In the genomic region with DNA sequence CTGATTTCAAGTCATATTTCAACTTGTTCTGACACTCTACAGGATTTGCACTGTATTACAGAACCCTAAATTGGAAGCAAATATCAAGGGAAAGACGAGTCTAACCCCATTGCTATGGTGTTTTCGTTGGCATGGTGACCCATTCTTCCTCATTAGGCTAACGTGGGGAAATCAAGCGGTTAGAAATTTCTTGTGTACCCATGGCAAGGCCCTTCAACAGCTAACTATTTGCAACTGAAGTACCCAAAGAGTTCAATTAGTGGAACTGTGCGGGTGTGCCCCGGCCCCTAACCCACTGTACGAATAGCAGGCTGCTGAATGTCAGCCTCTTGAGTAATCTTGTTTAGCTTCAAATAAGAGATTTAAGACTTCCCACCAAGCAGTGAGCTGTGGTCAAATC, we compare ENCODE assay signal across 15 mouse cellular contexts.
DNase-seq lines count a peak whose midpoint lies in the region; ATAC-seq and TF ChIP-seq lines count a peak whose summit lies in the region.
"Had no signal": no experiment of that assay in that cellular context is flagged by ENCODE, and none has a peak within 500 bp of the region (broad histone marks: within the 10 kb centered on the region; RNA-seq: fewer than 3 reads in every experiment).

No protein-coding gene starts in this region.

- TF ChIP-seq EP300 in heart, adult 2 months (IDR thresholded peaks at IDR 0.05; ENCODE audit: insufficient read depth, low read depth, low read length): no peak

- no peak overlapping the region for H3K9ac ChIP-seq in neural tube, embryonic 11.5 days (ENCODE audit: low read length)
- H3K9ac ChIP-seq in forebrain, postnatal 0 days: no peak overlapping the region
- no peak overlapping the region for H3K9ac ChIP-seq in midbrain, embryonic 13.5 days (replicated peaks)
- no peak overlapping the region for H3K9ac ChIP-seq in heart, adult 2 months (ENCODE audit: low read depth, low read length)
- H3K9ac ChIP-seq: heart, embryonic 15.5 days; liver, embryonic 15.5 days had no signal

- H3K27ac ChIP-seq in neural tube, embryonic 11.5 days (ENCODE audit: low read depth, low read length): no peak overlapping the region
- H3K27ac ChIP-seq in forebrain, postnatal 0 days (ENCODE audit: low read depth, low read length): no peak overlapping the region
- no peak overlapping the region for H3K27ac ChIP-seq in midbrain, embryonic 13.5 days
- no peak overlapping the region for H3K27ac ChIP-seq in heart, adult 2 months
- H3K27ac ChIP-seq: heart, embryonic 15.5 days; liver, embryonic 15.5 days had no signal

- no peaks in the 10 kb centered on the region for H3K36me3 ChIP-seq in neural tube, embryonic 11.5 days (ENCODE audit: control insufficient read depth, insufficient read depth, low read length)
- H3K36me3 ChIP-seq in forebrain, postnatal 0 days (ENCODE audit: insufficient read depth): no peaks in the 10 kb centered on the region
- no peaks in the 10 kb centered on the region for H3K36me3 ChIP-seq in midbrain, embryonic 13.5 days
- peaks cover 5% of the 10 kb centered on the region for H3K36me3 ChIP-seq in heart, adult 2 months (ENCODE audit: control insufficient read depth, insufficient read depth, low read length)
- H3K36me3 ChIP-seq: heart, embryonic 15.5 days; liver, embryonic 15.5 days had no signal

- TF ChIP-seq POLR2A in heart, adult 2 months (IDR thresholded peaks at IDR 0.05; ENCODE audit: insufficient read depth, low read depth, low read length): no peak

- H3K9me3 ChIP-seq in neural tube, embryonic 11.5 days (ENCODE audit: control insufficient read depth, low read length): no peaks in the 10 kb centered on the region
- no peaks in the 10 kb centered on the region for H3K9me3 ChIP-seq in forebrain, postnatal 0 days (ENCODE audit: low read length)
- H3K9me3 ChIP-seq in midbrain, embryonic 13.5 days: no peaks in the 10 kb centered on the region
- H3K9me3 ChIP-seq: heart, embryonic 15.5 days; liver, embryonic 15.5 days; megakaryocyte, embryonic 14.5 days had no signal

- peak; percentile 58 for ATAC-seq in neural tube, embryonic 11.5 days (ENCODE audit: insufficient read depth, low FRiP score, low TSS enrichment)
- peak; percentile 71 for ATAC-seq in forebrain, postnatal 0 days
- peak; percentile 86 for ATAC-seq in midbrain, embryonic 13.5 days
- ATAC-seq: Patski had no signal

- H3K4me1 ChIP-seq in neural tube, embryonic 11.5 days (ENCODE audit: control insufficient read depth, insufficient read depth, low read length): no peaks in the 10 kb centered on the region; the same call in 1 of the 2 replicates
- H3K4me1 ChIP-seq in forebrain, postnatal 0 days (ENCODE audit: insufficient read depth): no peaks in the 10 kb centered on the region
- peaks cover 10% of the 10 kb centered on the region for H3K4me1 ChIP-seq in midbrain, embryonic 13.5 days (replicated peaks)
- H3K4me1 ChIP-seq in heart, adult 2 months (ENCODE audit: control insufficient read depth, insufficient read depth, low read length): peaks cover 1% of the 10 kb centered on the region
- H3K4me1 ChIP-seq: heart, embryonic 15.5 days; liver, embryonic 15.5 days; megakaryocyte, embryonic 14.5 days had no signal

- no peak overlapping the region for H3K4me3 ChIP-seq in neural tube, embryonic 11.5 days (ENCODE audit: low read depth, low read length)
- no peak overlapping the region for H3K4me3 ChIP-seq in forebrain, postnatal 0 days (ENCODE audit: low read depth, low read length)
- no peak overlapping the region for H3K4me3 ChIP-seq in midbrain, embryonic 13.5 days (replicated peaks)
- H3K4me3 ChIP-seq in heart, adult 2 months: no peak overlapping the region
- H3K4me3 ChIP-seq: heart, embryonic 15.5 days; liver, embryonic 15.5 days; megakaryocyte, embryonic 14.5 days had no signal

- peak; percentile 25 for DNase-seq in neural tube, embryonic 11.5 days (ENCODE audit: low spot score)
- DNase-seq in neural tube, embryonic 10.5 days (ENCODE audit: extremely low spot score, low spot score): no peak
- peak; percentile 29 for DNase-seq in forebrain, postnatal 0 days
- no peak for DNase-seq in adrenal gland, adult 18-20 months (ENCODE audit: low spot score in 2 of 2)
- DNase-seq in urinary bladder, adult 18-20 months (ENCODE audit: low spot score in 2 of 2): no peak
- no peak for DNase-seq in heart, adult 2 months
- no peak for DNase-seq in kidney, postnatal 10 days
- DNase-seq: adrenal gland, postnatal 14 days; cerebellum, adult 11 months; gastrocnemius, postnatal 14 days had no signal

- no peaks in the 10 kb centered on the region for H3K27me3 ChIP-seq in neural tube, embryonic 11.5 days (ENCODE audit: control insufficient read depth, insufficient read depth, low read length)
- no peaks in the 10 kb centered on the region for H3K27me3 ChIP-seq in forebrain, postnatal 0 days (ENCODE audit: insufficient read depth, low read length)
- 0 out of 2 replicates have a peak, but pooled peaks cover 2% of the 10 kb centered on the region for H3K27me3 ChIP-seq in midbrain, embryonic 13.5 days
- H3K27me3 ChIP-seq in heart, adult 2 months (ENCODE audit: control insufficient read depth, insufficient read depth, low read length): no peaks in the 10 kb centered on the region
- H3K27me3 ChIP-seq: heart, embryonic 15.5 days; liver, embryonic 15.5 days; megakaryocyte, embryonic 14.5 days; Patski had no signal

- intact Hi-C loops in heart, adult 2 months (cut with DNase I): no loop called here

- no peak overlapping the region for H3K4me2 ChIP-seq in neural tube, embryonic 11.5 days (ENCODE audit: low read depth)
- H3K4me2 ChIP-seq in forebrain, postnatal 0 days (ENCODE audit: low read depth): no peak overlapping the region
- H3K4me2 ChIP-seq in midbrain, embryonic 13.5 days (replicated peaks): no peak overlapping the region
- H3K4me2 ChIP-seq: heart, embryonic 15.5 days; liver, embryonic 15.5 days had no signal

- WGBS in neural tube, embryonic 11.5 days: 55% methylated on average over 7 of the region's 7 CpGs
- 9% methylated on average over 7 of the region's 7 CpGs for WGBS in forebrain, postnatal 0 days
- WGBS in midbrain, embryonic 13.5 days: 23% methylated on average over 7 of the region's 7 CpGs
- WGBS in heart, adult 2 months: 79% methylated on average over 7 of the region's 7 CpGs

- TF ChIP-seq CTCF in forebrain, postnatal 0 days (IDR thresholded peaks at IDR 0.05; ENCODE audit: low read depth): no peak
- no peak for TF ChIP-seq CTCF in heart, adult 2 months (IDR thresholded peaks at IDR 0.05)

- no peaks in the 10 kb centered on the region for H3K79me2 ChIP-seq in heart, adult 2 months (replicated peaks; ENCODE audit: control insufficient read depth, insufficient read depth, low read length)

Comparison
In these comparisons a context has a peak if more than half of its experiments do, and no peak if none do; other contexts are left out.
1. DNase-seq: peak in neural tube, embryonic 11.5 days (single experiment) and forebrain, postnatal 0 days (single experiment); none in neural tube, embryonic 10.5 days (single experiment), adrenal gland, adult 18-20 months (0 of 2), urinary bladder, adult 18-20 months (0 of 2), heart, adult 2 months (0 of 2) and kidney, postnatal 10 days (single experiment).
2. Peak in every context shown above with its lines, with median percentiles within 50 percentile points of each other: ATAC-seq.